Mouse (Mus musculus) midbrain, postnatal 0 days (tissue): Measurements from ENCODE around the gene Prkcq. TPM values are rescaled to one million over a fixed set of nuclear protein-coding genes. Genes with fewer than 3 reads are reported as not detected.

Source experiments
- ATAC-seq: fragments of 200-750 bp; cut with Nextera tagmentation; 2 replicates; pipeline ENCODE4 v1.8.0; 2017; ENCODE audit warnings: moderate number of reproducible peaks, mild to moderate bottlenecking, moderate TSS enrichment, moderate library complexity; ENCODE audit not compliant: low FRiP score
- DNase-seq: peaks from one replicate; pipeline ENCODE4 v3.0.0-alpha.2; 2015; ENCODE audit warnings: low spot score
- H3K27ac ChIP-seq: fragments of 300-500 bp; sonication (generic); 2 replicates; pipeline ENCODE4 v1.5.1; 2014; ENCODE audit warnings: low read depth, mild to moderate bottlenecking, low read length, mixed read lengths
- H3K27me3 ChIP-seq: fragments of 300-500 bp; sonication (generic); 2 replicates; pipeline ENCODE4 v1.6.1; 2014; ENCODE audit warnings: low read length, control low read depth, mixed read lengths; ENCODE audit not compliant: insufficient read depth
- H3K36me3 ChIP-seq: fragments of 300-500 bp; sonication (generic); 2 replicates; pipeline ENCODE4 v1.6.1; 2014; ENCODE audit warnings: low read length, control low read depth, mixed read lengths; ENCODE audit not compliant: insufficient read depth
- H3K4me1 ChIP-seq: fragments of 300-500 bp; sonication (generic); 2 replicates; pipeline ENCODE4 v1.6.1; 2014; ENCODE audit warnings: mild to moderate bottlenecking, control low read depth, antibody characterized with exemption, low read length, mixed read lengths; ENCODE audit not compliant: insufficient read depth
- H3K4me2 ChIP-seq: fragments of 300-500 bp; sonication (generic); 2 replicates; pipeline ENCODE4 v1.6.1; 2014; ENCODE audit warnings: low read depth, mild to moderate bottlenecking, low read length, mixed read lengths; ENCODE audit not compliant: poor library complexity, severe bottlenecking
- H3K4me3 ChIP-seq: fragments of 300-500 bp; sonication (generic); 2 replicates; pipeline ENCODE4 v1.5.1; 2014; ENCODE audit warnings: low read depth, mild to moderate bottlenecking, low read length, moderate library complexity
- H3K9ac ChIP-seq: fragments of 300-500 bp; sonication (generic); replicated peaks from 2 replicates; pipeline ENCODE4 v1.6.1; 2014; ENCODE audit warnings: mild to moderate bottlenecking, low read length, moderate library complexity, mixed read lengths; ENCODE audit not compliant: poor library complexity, severe bottlenecking
- H3K9me3 ChIP-seq: fragments of 300-500 bp; sonication (generic); 2 replicates; pipeline ENCODE4 v1.6.1; 2016; ENCODE audit warnings: low read length, control low read depth
- CTCF ChIP-seq: IDR thresholded peaks from 2 replicates; pipeline ENCODE4 v1.5.1; 2016; ENCODE audit warnings: antibody characterized with exemption, mild to moderate bottlenecking
- WGBS: fragments of 180-500 bp; shearing (Covaris S2); extraction: QIAGEN DNeasy Blood & Tissue Kit; methylation state at CpG from one replicate; pipeline ENCODE4 v1.1.7; 2014; 5-methylcytosine and 5-hydroxymethylcytosine counted together
- polyA plus RNA-seq: library from polyadenylated mRNA; unstranded; fragments of >200 nt; fragmentation: Nextera tagmentation; extraction: Ambion mirVana; gene quantifications from 2 replicates; pipeline ENCODE4 v1.2.1, GENCODE M21; 2015
- total RNA-seq: library from RNA; depleted of rRNA; stranded (reverse); fragments of >200 nt; gene quantifications from 2 replicates; pipeline ENCODE4 v1.2.3, GENCODE M21; 2014; rRNA removed

Gene Prkcq
- total RNA-seq (6.9 and 8.2 TPM in 2 replicates), polyA plus RNA-seq (7.1 and 8.4 TPM in 2 replicates)

DNA sequence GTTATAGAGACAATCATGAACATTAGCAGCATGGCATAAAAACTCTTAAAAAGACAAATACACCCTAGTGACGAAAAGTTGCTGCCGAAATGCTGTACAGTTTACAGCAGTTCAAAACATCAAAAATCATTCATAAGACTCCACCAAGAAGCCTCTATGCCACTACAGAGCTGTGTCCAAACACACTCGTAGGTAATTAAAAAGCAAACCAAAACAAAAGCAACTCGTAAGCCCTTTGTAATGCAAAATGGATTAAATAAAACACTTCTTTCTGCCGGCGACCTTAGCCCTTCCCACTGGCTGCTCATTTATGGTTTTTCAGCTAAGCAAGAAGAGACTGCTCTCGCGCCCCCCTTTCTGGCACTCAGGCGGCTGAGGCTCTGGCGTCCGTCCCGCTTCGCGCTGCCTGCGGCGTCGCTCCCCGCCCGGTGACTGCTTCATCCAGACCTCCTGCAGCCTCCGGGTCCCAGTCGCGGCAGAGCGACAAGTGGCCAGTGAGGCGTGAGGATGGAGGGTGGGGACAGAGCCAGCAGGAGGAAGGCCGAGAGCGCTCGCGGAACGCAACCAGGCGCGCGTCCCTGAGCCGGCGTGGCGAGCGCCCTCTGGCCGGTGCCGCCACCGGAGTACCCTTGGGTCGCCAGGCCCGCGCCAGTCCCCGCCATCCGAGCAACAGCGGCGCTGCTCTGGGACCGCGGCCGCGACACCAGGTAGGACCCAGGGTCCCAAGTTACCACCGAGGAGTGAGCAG is at the start of gene Prkcq:
TSS of gene Prkcq (plus strand) at position 355 of the 748 bp plus-strand sequence.
- Histone ChIP-seq H3K9ac (peak within 1 kb of the TSS; percentile 54), H3K9me3 (no peaks in the 10 kb centered on the region), H3K27ac (peak within 1 kb of the TSS; percentile 38; the same call in 1 of the 2 replicates), H3K27me3 (no peaks in the 10 kb centered on the region), H3K4me1 (0 out of 2 replicates have a peak, but pooled peaks cover 3% of the 10 kb centered on the region), H3K36me3 (no peaks in the 10 kb centered on the region), H3K4me2 (peak within 1 kb of the TSS; percentile 83), H3K4me3 (peak within 1 kb of the TSS; percentile 53)
- TF ChIP-seq CTCF, result peak; percentile 47
- ATAC-seq, result peak; percentile 72
- WGBS, result 1% methylated on average over 51 of the region's 51 CpGs
- DNase-seq, result peak; percentile 59

DNA sequence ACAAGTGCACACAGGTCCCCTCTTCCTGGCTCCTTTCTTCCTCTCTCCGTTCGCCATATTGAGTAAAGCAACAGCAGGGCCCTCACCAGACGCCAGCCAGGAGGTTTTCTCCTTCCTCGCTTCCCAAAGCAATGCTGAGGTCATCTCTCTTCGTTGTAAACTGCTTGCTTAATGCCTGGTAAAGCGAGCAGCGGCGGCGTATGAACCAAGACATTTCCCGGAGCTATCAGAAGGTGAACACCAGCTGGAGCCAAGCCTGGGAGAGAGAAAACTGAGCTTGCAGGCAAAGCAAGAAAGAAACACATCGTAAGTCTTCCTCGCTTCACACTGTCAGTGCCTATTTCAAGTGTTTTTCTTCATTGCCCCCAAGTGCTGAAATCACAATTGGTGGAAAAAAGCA is 41.0 kb upstream of the Prkcq start:
- no peaks in the 10 kb centered on the region for H3K36me3 ChIP-seq
- H3K9me3 ChIP-seq, result no peaks in the 10 kb centered on the region
- no peak overlapping the region for H3K4me2 ChIP-seq
- whole genome bisulfite sequencing, result 91% methylated on average over 12 of the region's 12 CpGs
- ATAC-seq, result no peak
- H3K9ac ChIP-seq, result no peak overlapping the region
- H3K27ac ChIP-seq, result no peak overlapping the region
- H3K4me3 ChIP-seq, result no peak overlapping the region
- TF ChIP-seq CTCF, result no peak
- H3K27me3 ChIP-seq, result no peaks in the 10 kb centered on the region
- DNase-seq, result no peak
- no peaks in the 10 kb centered on the region for H3K4me1 ChIP-seq

DNA sequence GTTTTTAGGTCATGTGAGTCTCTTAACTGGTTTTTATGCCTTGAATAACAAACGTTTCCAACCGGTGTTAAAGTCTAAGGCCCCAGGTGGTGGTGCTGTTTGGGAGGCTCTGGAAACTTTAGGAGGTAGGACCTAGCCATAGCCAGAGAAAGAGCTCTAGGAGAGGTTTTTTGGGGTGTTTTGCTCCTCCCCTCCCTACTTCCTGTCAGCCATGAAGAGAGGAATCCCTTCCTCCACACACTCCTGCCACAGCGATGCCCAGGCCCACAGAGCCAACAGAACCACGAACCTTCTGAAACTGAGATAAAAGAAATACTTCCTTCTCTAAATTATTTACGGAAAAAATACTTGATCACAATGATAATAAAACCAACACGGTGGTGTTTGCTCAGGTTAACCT is 36.2 kb upstream of the Prkcq start:
- DNase-seq (no peak), ATAC-seq (no peak)
- WGBS, result 72% methylated on average over 6 of the region's 6 CpGs
- Histone ChIP-seq H3K27ac (no peak overlapping the region), H3K4me3 (no peak overlapping the region), H3K9ac (no peak overlapping the region), H3K4me2 (no peak overlapping the region), H3K9me3 (0 out of 2 replicates have a peak, but pooled peaks cover 3% of the 10 kb centered on the region), H3K4me1 (no peaks in the 10 kb centered on the region), H3K36me3 (no peaks in the 10 kb centered on the region), H3K27me3 (no peaks in the 10 kb centered on the region)
- no peak for TF ChIP-seq CTCF

DNA sequence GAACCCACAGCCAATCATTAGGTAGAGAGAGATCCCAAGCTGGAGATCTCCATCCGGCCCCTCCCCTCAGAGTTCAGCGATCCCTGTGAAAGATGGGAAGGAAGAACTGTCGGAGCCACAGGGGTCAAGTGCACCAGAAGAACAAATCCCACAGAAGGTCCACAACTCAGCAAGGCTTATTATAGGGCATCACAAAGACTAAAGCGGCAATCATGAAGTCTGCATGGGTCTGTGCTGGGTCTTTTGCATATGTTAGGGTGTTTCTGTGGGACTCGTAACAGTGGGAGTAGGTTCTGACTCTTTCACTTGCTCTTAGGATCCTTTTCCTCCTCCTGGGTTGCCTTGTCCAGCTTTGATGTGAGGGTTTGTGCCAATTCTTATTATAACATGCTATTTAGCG is 33.8 kb upstream of the Prkcq start:
- DNase-seq (no peak), ATAC-seq (no peak)
- 91% methylated on average over 6 of the region's 6 CpGs for WGBS
- Histone ChIP-seq H3K27ac (no peak overlapping the region), H3K9me3 (0 out of 2 replicates have a peak, but pooled peaks cover 3% of the 10 kb centered on the region), H3K4me3 (no peak overlapping the region), H3K4me1 (no peaks in the 10 kb centered on the region), H3K27me3 (no peaks in the 10 kb centered on the region), H3K9ac (no peak overlapping the region), H3K4me2 (no peak overlapping the region), H3K36me3 (no peaks in the 10 kb centered on the region)
- no peak for TF ChIP-seq CTCF

DNA sequence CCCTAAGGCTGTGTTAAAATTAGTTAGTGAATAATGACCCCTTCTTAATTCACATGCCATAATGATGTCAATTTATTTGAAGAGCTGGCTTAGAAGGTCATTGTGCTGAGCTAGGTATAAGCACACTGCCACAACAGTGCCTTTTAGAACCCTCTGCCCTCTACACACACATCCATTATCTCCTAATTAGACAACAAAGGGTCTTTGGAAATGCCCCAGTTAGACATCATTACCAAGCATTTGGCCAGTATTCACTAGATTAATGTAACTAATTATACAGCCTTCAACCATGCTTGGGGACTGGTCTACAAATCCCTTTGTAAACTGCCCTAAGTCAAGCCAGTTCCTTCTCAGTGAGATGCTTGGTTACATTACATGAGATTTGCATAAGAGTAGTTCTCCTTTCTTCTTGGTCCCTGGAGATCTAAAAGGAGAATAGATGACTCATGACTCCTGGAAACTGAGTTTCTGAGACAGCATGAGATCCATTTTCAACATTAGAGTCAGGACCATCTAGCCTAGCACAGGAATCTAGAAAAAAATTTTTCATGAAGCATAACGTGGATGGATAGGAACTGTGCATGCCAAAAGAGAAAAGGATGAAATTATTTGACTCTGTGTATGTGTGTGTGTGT is 32.3 kb upstream of the Prkcq start:
- TF ChIP-seq CTCF, result no peak
- WGBS, result 60% methylated on average over 1 of the region's 1 CpGs
- Histone ChIP-seq H3K4me3 (no peak overlapping the region), H3K9ac (no peak overlapping the region), H3K36me3 (no peaks in the 10 kb centered on the region), H3K4me2 (no peak overlapping the region), H3K9me3 (0 out of 2 replicates have a peak, but pooled peaks cover 3% of the 10 kb centered on the region), H3K27me3 (no peaks in the 10 kb centered on the region), H3K4me1 (no peaks in the 10 kb centered on the region), H3K27ac (no peak overlapping the region)
- no peak for ATAC-seq
- no peak for DNase-seq

DNA sequence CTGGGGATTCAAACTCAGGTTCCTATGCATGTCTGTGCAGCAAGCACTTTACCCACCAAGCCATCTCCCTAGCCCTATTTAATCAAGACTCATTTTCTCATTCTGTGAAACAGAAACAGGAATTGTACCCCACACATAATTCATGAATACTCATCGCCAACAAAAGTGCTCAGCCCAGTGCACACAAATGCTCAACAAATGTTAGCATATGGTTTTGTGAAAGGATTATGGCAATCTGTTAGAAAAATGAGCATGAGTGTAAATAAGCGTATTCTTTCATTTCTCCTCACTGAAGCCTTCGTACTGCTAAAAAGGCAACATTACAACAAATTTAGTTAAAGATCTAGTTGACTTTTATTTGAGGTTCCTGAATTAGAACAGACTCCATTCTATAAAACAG is 31.5 kb upstream of the Prkcq start:
- no peak for DNase-seq
- Histone ChIP-seq H3K4me1 (no peaks in the 10 kb centered on the region), H3K4me2 (no peak overlapping the region), H3K4me3 (no peak overlapping the region), H3K27me3 (no peaks in the 10 kb centered on the region), H3K36me3 (no peaks in the 10 kb centered on the region), H3K9ac (no peak overlapping the region), H3K9me3 (0 out of 2 replicates have a peak, but pooled peaks cover 3% of the 10 kb centered on the region), H3K27ac (no peak overlapping the region)
- WGBS, result 88% methylated on average over 3 of the region's 3 CpGs
- no peak for TF ChIP-seq CTCF
- ATAC-seq, result no peak
